Mouse (Mus musculus) adrenal gland, postnatal 14 days (tissue): ENCODE data around the gene Helz. TPM values are rescaled to one million over a fixed set of nuclear protein-coding genes. Genes with fewer than 3 reads are reported as not detected.
"Not testable (repeated sequence)": the region's sequence is repeated elsewhere in the genome, so short reads cannot be mapped to it uniquely, and the experiment has no call there.

ENCODE experiments used
- DNase-seq: peaks from one replicate; pipeline ENCODE4 v3.0.0; 2021; ENCODE audit warnings: mixed read lengths
- long read RNA-seq, 2 experiments: library from polyadenylated mRNA; stranded (forward); transcript quantifications; one replicate each; pipeline ENCODE4 v2.0.0; 2021
- total RNA-seq: library from RNA; stranded (reverse); gene quantifications from 2 replicates; pipeline ENCODE4 v1.2.3, GENCODE M21; 2021

Helz gene
- total RNA-seq = 30.1 and 30.3 TPM in 2 replicates
- long read RNA-seq, experiment 1, partial matches to known transcripts = 0 of 1 reads
- long read RNA-seq, experiment 1, other reads (novel, unspliced or antisense) = 1 of 1 reads
- long read RNA-seq, experiment 2, full-length matches to known transcripts = 3 of 5 reads
- long read RNA-seq, experiment 2, partial matches to known transcripts = 1 of 5 reads
- long read RNA-seq, experiment 2, other reads (novel, unspliced or antisense) = 1 of 5 reads

GRCm38 (mm10) chr11:107547351-107548203 lies at the start of gene Helz:
TSS of gene Helz (plus strand) at chr11:107547930.
- peak; percentile 84 for DNase-seq

GRCm38 (mm10) chr11:107502801-107503200 lies 44.9 kb upstream of the Helz start:
- no peak for DNase-seq

- DNase-seq = not testable (repeated sequence)
Observed at GRCm38 (mm10) chr11:107504364-107504763, 43.4 kb upstream of the Helz start.

GRCm38 (mm10) chr11:107506260-107506659 lies 41.5 kb upstream of the Helz start:
- peak; percentile 27 for DNase-seq

- DNase-seq = no peak
Observed at GRCm38 (mm10) chr11:107509631-107510338, 37.9 kb upstream of the Helz start.

- DNase-seq = peak; percentile 76
Observed at GRCm38 (mm10) chr11:107510362-107511269, 37.1 kb upstream of the Helz start.

- peak; percentile 79 for DNase-seq
Observed at GRCm38 (mm10) chr11:107511954-107512353, 35.8 kb upstream of the Helz start.

GRCm38 (mm10) chr11:107513047-107513446 lies 34.7 kb upstream of the Helz start:
- no peak for DNase-seq

- no peak for DNase-seq
Observed at GRCm38 (mm10) chr11:107516387-107516786, 31.3 kb upstream of the Helz start.

GRCm38 (mm10) chr11:107518645-107519429 lies 28.9 kb upstream of the Helz start:
- no peak for DNase-seq

- DNase-seq = peak; percentile 62
Observed at GRCm38 (mm10) chr11:107521153-107521552, 26.6 kb upstream of the Helz start.

GRCm38 (mm10) chr11:107524966-107525365 lies 22.8 kb upstream of the Helz start:
- DNase-seq = no peak

GRCm38 (mm10) chr11:107527632-107528031 lies 20.1 kb upstream of the Helz start:
- no peak for DNase-seq

GRCm38 (mm10) chr11:107529320-107529719 lies 18.4 kb upstream of the Helz start:
- peak; percentile 59 for DNase-seq

- no peak for DNase-seq
Observed at GRCm38 (mm10) chr11:107531445-107531844, 16.3 kb upstream of the Helz start.

GRCm38 (mm10) chr11:107532271-107532670 lies 15.5 kb upstream of the Helz start:
- DNase-seq = no peak

- DNase-seq = no peak
Observed at GRCm38 (mm10) chr11:107538994-107539393, 8.7 kb upstream of the Helz start.

- no peak for DNase-seq
Observed at GRCm38 (mm10) chr11:107540339-107540738, 7.4 kb upstream of the Helz start.

GRCm38 (mm10) chr11:107545747-107546476 lies 1.8 kb upstream of the Helz start:
- DNase-seq = peak; percentile 33

- peak; percentile 44 for DNase-seq
Observed at GRCm38 (mm10) chr11:107546667-107547301, 946 bp upstream of the Helz start.
